Mouse (Mus musculus): ENCODE measurements around the gene Sipa1. TPM values are rescaled to one million over a fixed set of nuclear protein-coding genes. Genes with fewer than 3 reads are reported as not detected.

Sipa1 gene
- total and polyA plus RNA-seq, 3 experiments = 6.2 to 15.5 TPM; not detected in 1

GRCm38 (mm10) chr19:5654720-5655298, 8.7 kb downstream of the Sipa1 start:
- H3K79me2 ChIP-seq (ENCODE audit: control insufficient read depth, insufficient read depth, low read length, poor library complexity) = no peaks in the 10 kb centered on the region
- H3K27me3 ChIP-seq (ENCODE audit: control insufficient read depth in 1 of 2, insufficient read depth in 2 of 2, low read length in 2 of 2) = no peaks in the 10 kb centered on the region
- no peak overlapping the region for H3K27ac ChIP-seq (ENCODE audit: control insufficient read depth, low read depth, low read length)
- no peak for DNase-seq (ENCODE audit: low read depth, low spot score)
- no peak overlapping the region for H3K4me3 ChIP-seq (ENCODE audit: control insufficient read depth in 1 of 2, insufficient read depth in 1 of 2, low read depth in 2 of 2, low read length in 2 of 2)
- TF ChIP-seq MAX (IDR thresholded peaks at IDR 0.05; ENCODE audit: low read length) = no peak
- no peak for TF ChIP-seq SMC3 (IDR thresholded peaks at IDR 0.05; ENCODE audit: low read depth, low read length)
- TF ChIP-seq POLR2A (IDR thresholded peaks at IDR 0.05; ENCODE audit: control insufficient read depth in 1 of 2, insufficient read depth in 1 of 2, low read depth in 1 of 2, low read length in 2 of 2, poor library complexity in 1 of 2) = no peak
- TF ChIP-seq KAT2A (conservative IDR thresholded peaks at IDR 0.05; ENCODE audit: low read depth, low read length) = no peak
- no peak for TF ChIP-seq UBTF (IDR thresholded peaks at IDR 0.05; ENCODE audit: borderline replicate concordance, insufficient read depth, low read depth, low read length)
- TF ChIP-seq ZMIZ1 (IDR thresholded peaks at IDR 0.05; ENCODE audit: low read depth, low read length) = no peak
- TF ChIP-seq TCF12 (IDR thresholded peaks at IDR 0.05; ENCODE audit: low read depth, low read length) = no peak
- no peak for TF ChIP-seq HCFC1 (IDR thresholded peaks at IDR 0.05; ENCODE audit: low read depth, low read length)
- no peak for TF ChIP-seq CHD1 (IDR thresholded peaks at IDR 0.05; ENCODE audit: low read depth, low read length)
- TF ChIP-seq MEF2A (IDR thresholded peaks at IDR 0.05; ENCODE audit: extremely low read depth, insufficient replicate concordance, low read depth, low read length, poor library complexity, severe bottlenecking) = no peak
- TF ChIP-seq ELF1 (IDR thresholded peaks at IDR 0.05; ENCODE audit: low read depth, low read length) = no peak
- no peak for TF ChIP-seq MAFK (IDR thresholded peaks at IDR 0.05; ENCODE audit: borderline replicate concordance, low read depth, low read length)
- no peak for TF ChIP-seq CHD2 (IDR thresholded peaks at IDR 0.05; ENCODE audit: low read length)
- no peak for TF ChIP-seq NELFE (IDR thresholded peaks at IDR 0.05; ENCODE audit: low read depth, low read length)
- TF ChIP-seq GABPA (IDR thresholded peaks at IDR 0.05; ENCODE audit: low read depth, low read length) = no peak
- no peak for TF ChIP-seq MAZ (IDR thresholded peaks at IDR 0.05; ENCODE audit: low read depth, low read length)
- H3K36me3 ChIP-seq (ENCODE audit: control insufficient read depth in 1 of 2, insufficient read depth in 2 of 2, low read length in 2 of 2) = no peaks in the 10 kb centered on the region
- H3K9ac ChIP-seq (ENCODE audit: control insufficient read depth, low read depth, low read length, poor library complexity, severe bottlenecking) = no peak overlapping the region
- no peaks in the 10 kb centered on the region for H3K4me1 ChIP-seq (ENCODE audit: control insufficient read depth in 1 of 2, insufficient read depth in 2 of 2, low read length in 2 of 2)
- H3K9me3 ChIP-seq (replicated peaks; ENCODE audit: insufficient read depth, low read length) = no peaks in the 10 kb centered on the region

GRCm38 (mm10) chr19:5653969-5654719, 9.4 kb downstream of the Sipa1 start:
- TF ChIP-seq MEF2A (IDR thresholded peaks at IDR 0.05; ENCODE audit: extremely low read depth, insufficient replicate concordance, low read depth, low read length, poor library complexity, severe bottlenecking) (no peak), ZKSCAN1 (IDR thresholded peaks at IDR 0.05; ENCODE audit: low read depth, low read length) (no peak), KAT2A (conservative IDR thresholded peaks at IDR 0.05; ENCODE audit: low read depth, low read length) (no peak), MXI1 (IDR thresholded peaks at IDR 0.05; ENCODE audit: low read depth, low read length) (no peak), ZMIZ1 (IDR thresholded peaks at IDR 0.05; ENCODE audit: low read depth, low read length) (no peak), TBP (IDR thresholded peaks at IDR 0.05; ENCODE audit: low read depth, low read length) (no peak), ZNF384 (IDR thresholded peaks at IDR 0.05; ENCODE audit: low read depth, low read length) (no peak), RCOR1 (IDR thresholded peaks at IDR 0.05; ENCODE audit: low read depth, low read length) (no peak), SIN3A (IDR thresholded peaks at IDR 0.05; ENCODE audit: low read length) (no peak), NELFE (IDR thresholded peaks at IDR 0.05; ENCODE audit: low read depth, low read length) (no peak), TCF12 (IDR thresholded peaks at IDR 0.05; ENCODE audit: low read depth, low read length) (no peak), ETS1 (IDR thresholded peaks at IDR 0.05; ENCODE audit: low read depth, low read length) (no peak), ZC3H11A (IDR thresholded peaks at IDR 0.05; ENCODE audit: low read depth, low read length) (no peak), MAX (IDR thresholded peaks at IDR 0.05; ENCODE audit: low read length) (no peak), MAZ (IDR thresholded peaks at IDR 0.05; ENCODE audit: low read depth, low read length) (no peak), GATA1 (IDR thresholded peaks at IDR 0.05; ENCODE audit: low read depth, low read length) (no peak), GABPA (IDR thresholded peaks at IDR 0.05; ENCODE audit: low read depth, low read length) (no peak)
- no peak overlapping the region for H3K4me3 ChIP-seq (ENCODE audit: control insufficient read depth in 1 of 2, insufficient read depth in 1 of 2, low read depth in 2 of 2, low read length in 2 of 2)
- H3K4me1 ChIP-seq (ENCODE audit: control insufficient read depth in 1 of 2, insufficient read depth in 2 of 2, low read length in 2 of 2) = 0 out of 4 replicates have a peak, but pooled peaks cover 0 to 4% of the 10 kb centered on the region in 2 experiments
- no peaks in the 10 kb centered on the region for H3K36me3 ChIP-seq (ENCODE audit: control insufficient read depth in 1 of 2, insufficient read depth in 2 of 2, low read length in 2 of 2)
- no peak overlapping the region for H3K27ac ChIP-seq (ENCODE audit: control insufficient read depth, low read depth, low read length)
- DNase-seq (ENCODE audit: low read depth, low spot score) = no peak
- no peaks in the 10 kb centered on the region for H3K79me2 ChIP-seq (ENCODE audit: control insufficient read depth, insufficient read depth, low read length, poor library complexity)
- no peak overlapping the region for H3K9ac ChIP-seq (ENCODE audit: control insufficient read depth, low read depth, low read length, poor library complexity, severe bottlenecking)
- H3K27me3 ChIP-seq (ENCODE audit: control insufficient read depth in 1 of 2, insufficient read depth in 2 of 2, low read length in 2 of 2) = no peaks in the 10 kb centered on the region
- H3K9me3 ChIP-seq (replicated peaks; ENCODE audit: insufficient read depth, low read length) = no peaks in the 10 kb centered on the region

Measured in MEL (cell line).